Mouse (Mus musculus) G1E (cell line): ENCODE data around the gene Gm19345. TPM values are rescaled to one million over a fixed set of nuclear protein-coding genes. Genes with fewer than 3 reads are reported as not detected.

Source experiments
- ATAC-seq: 2 replicates; pipeline ENCODE4 v1.8.0; 2016; ENCODE audit warnings: mild to moderate bottlenecking; ENCODE audit not compliant: insufficient number of reproducible peaks, poor library complexity, low FRiP score, severe bottlenecking; ENCODE audit errors: extremely low read depth
- DNase-seq: peaks from one replicate; pipeline ENCODE4 v3.0.0; 2012; ENCODE audit warnings: low spot score
- H3K27me3 ChIP-seq: 2 replicates; pipeline ENCODE4 v1.6.1; 2012; ENCODE audit warnings: mild to moderate bottlenecking, low read length, inconsistent platforms; ENCODE audit not compliant: insufficient read depth
- H3K36me3 ChIP-seq: replicated peaks from 2 replicates; pipeline ENCODE3; 2012; ENCODE audit warnings: mild to moderate bottlenecking, inconsistent platforms
- H3K4me1 ChIP-seq: 2 replicates; pipeline ENCODE4 v1.6.1; 2012; ENCODE audit warnings: low read depth, low read length, inconsistent platforms, mixed read lengths; ENCODE audit not compliant: insufficient read depth
- H3K4me3 ChIP-seq: 2 replicates; pipeline ENCODE4 v1.5.1; 2012; ENCODE audit warnings: low read depth, mild to moderate bottlenecking, inconsistent platforms, low read length, moderate library complexity, mixed read lengths
- H3K9me3 ChIP-seq: replicated peaks from 2 replicates; pipeline ENCODE4 v1.6.1; 2012; ENCODE audit warnings: inconsistent platforms
- CTCF ChIP-seq: IDR thresholded peaks from 2 replicates; pipeline ENCODE4 v1.5.1; 2012; ENCODE audit warnings: low read depth, low read length, inconsistent platforms, mixed read lengths
- GATA1 ChIP-seq: IDR thresholded peaks from 2 replicates; pipeline ENCODE4 v1.6.1; 2012; ENCODE audit warnings: borderline replicate concordance, low read length, inconsistent platforms, mixed read lengths
- GATA2 ChIP-seq: IDR thresholded peaks from 2 replicates; pipeline ENCODE4 v1.6.1; 2012; ENCODE audit warnings: low read depth, low read length, inconsistent platforms, borderline replicate concordance
- POLR2AphosphoS5 ChIP-seq: IDR thresholded peaks from 2 replicates; pipeline ENCODE4 v1.6.1; 2012; ENCODE audit warnings: low read depth, low read length, inconsistent platforms; ENCODE audit not compliant: insufficient replicate concordance
- TAL1 ChIP-seq: conservative IDR thresholded peaks from 2 replicates; pipeline ENCODE4 v1.6.1; 2012; ENCODE audit warnings: low read depth, low read length, inconsistent platforms, mixed read lengths
- polyA plus RNA-seq: library from polyadenylated mRNA; stranded (reverse); fragments of >175 nt; gene quantifications from 2 replicates; pipeline ENCODE4 v1.2.3, GENCODE M21; 2012
- total RNA-seq, 2 experiments: library from RNA; stranded (forward) in 1 of 2; stranded (reverse) in 1 of 2; fragments of 200-1000 nt in 1 of 2; fragments of >200 nt in 1 of 2; fragmentation: Nextera tagmentation in 1 of 2; gene quantifications; 2 replicates each; pipeline ENCODE4 v1.2.3; 2014 to 2017

Gene Gm19345
- total and polyA plus RNA-seq, 3 experiments = not detected

GRCm38 (mm10) chr7:19820347-19821048 is 31.3 kb upstream of the Gm19345 start:
- H3K4me1 ChIP-seq = peaks cover 70% of the 10 kb centered on the region

GRCm38 (mm10) chr7:19821633-19822032 is 30.2 kb upstream of the Gm19345 start:
- DNase-seq (no peak), ATAC-seq (no peak)
- H3K4me1 ChIP-seq = peaks cover 61% of the 10 kb centered on the region
- H3K4me3 ChIP-seq = no peak overlapping the region
- no peak for TF ChIP-seq GATA2
- TF ChIP-seq GATA1 = no peak
- no peak for TF ChIP-seq CTCF
- no peak for TF ChIP-seq POLR2AphosphoS5
- no peak for TF ChIP-seq TAL1
- peaks cover 54% of the 10 kb centered on the region for H3K27me3 ChIP-seq
- H3K9me3 ChIP-seq = no peaks in the 10 kb centered on the region
- H3K36me3 ChIP-seq = no peaks in the 10 kb centered on the region

More at GRCm38 (mm10) chr7:19820347-19821048, 31.3 kb upstream of the Gm19345 start:
- H3K9me3 ChIP-seq = no peaks in the 10 kb centered on the region
- ATAC-seq = no peak
- H3K36me3 ChIP-seq = no peaks in the 10 kb centered on the region
- no peak for DNase-seq
- TF ChIP-seq TAL1 = no peak
- no peak for TF ChIP-seq CTCF
- no peak for TF ChIP-seq POLR2AphosphoS5
- no peak for TF ChIP-seq GATA2
- TF ChIP-seq GATA1 = no peak
- H3K4me3 ChIP-seq = no peak overlapping the region
- H3K27me3 ChIP-seq = peaks cover 48% of the 10 kb centered on the region

DNA sequence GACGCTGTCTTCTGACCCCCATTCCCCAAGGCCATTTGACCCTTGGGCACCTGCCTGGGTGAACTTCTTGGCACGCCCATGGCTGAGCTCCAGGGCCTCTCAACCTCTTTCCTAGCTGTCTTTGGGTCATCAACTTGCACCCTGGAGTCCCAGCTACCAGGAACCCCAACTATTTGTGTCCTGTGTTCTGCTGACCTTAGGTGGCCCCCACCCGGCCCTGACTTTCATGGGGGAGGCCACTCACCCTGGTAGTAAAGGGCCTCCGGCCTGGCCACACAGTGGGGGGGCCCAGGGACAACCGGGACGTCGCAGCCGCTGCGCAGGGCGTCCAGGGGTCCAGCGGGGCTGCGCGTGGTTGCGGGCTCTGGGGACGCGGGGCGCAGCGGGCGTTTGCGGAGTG is 29.6 kb upstream of the Gm19345 start:
- Histone ChIP-seq H3K9me3 (no peaks in the 10 kb centered on the region), H3K4me3 (peak overlapping the region; percentile 66), H3K4me1 (peaks cover 55% of the 10 kb centered on the region), H3K36me3 (no peaks in the 10 kb centered on the region), H3K27me3 (peaks cover 55% of the 10 kb centered on the region)
- ATAC-seq (no peak), DNase-seq (no peak)
- TF ChIP-seq POLR2AphosphoS5 = no peak
- TF ChIP-seq TAL1 = no peak
- TF ChIP-seq GATA2 = no peak
- TF ChIP-seq GATA1 = no peak
- TF ChIP-seq CTCF = no peak

GRCm38 (mm10) chr7:19822604-19823058 is 29.2 kb upstream of the Gm19345 start, which contains the start of gene Bcl3:
Gene Bcl3, minus strand, starts transcription at chr7:19822770.
- Histone ChIP-seq H3K36me3 (no peaks in the 10 kb centered on the region), H3K4me1 (peaks cover 51% of the 10 kb centered on the region), H3K4me3 (peak within 1 kb of the TSS; percentile 66), H3K27me3 (peaks cover 51% of the 10 kb centered on the region), H3K9me3 (no peaks in the 10 kb centered on the region)
- no peak for TF ChIP-seq GATA1
- ATAC-seq (no peak), DNase-seq (no peak)

- H3K27me3 ChIP-seq = peaks cover 47% of the 10 kb centered on the region
- TF ChIP-seq GATA1 (no peak), CTCF (no peak), POLR2AphosphoS5 (no peak), TAL1 (no peak), GATA2 (no peak)
- ATAC-seq = no peak
- DNase-seq = no peak
- H3K9me3 ChIP-seq = no peaks in the 10 kb centered on the region
- H3K4me3 ChIP-seq = peak overlapping the region; percentile 31; the same call in 1 of the 2 replicates
- H3K4me1 ChIP-seq = peaks cover 43% of the 10 kb centered on the region
- H3K36me3 ChIP-seq = no peaks in the 10 kb centered on the region
Observed at GRCm38 (mm10) chr7:19823256-19824181, 28.3 kb upstream of the Gm19345 start.

- Histone ChIP-seq H3K36me3 (no peaks in the 10 kb centered on the region), H3K4me3 (peak overlapping the region; percentile 31; the same call in 1 of the 2 replicates), H3K9me3 (no peaks in the 10 kb centered on the region), H3K4me1 (peaks cover 36% of the 10 kb centered on the region), H3K27me3 (peaks cover 48% of the 10 kb centered on the region)
- TF ChIP-seq GATA1 (no peak), CTCF (no peak), TAL1 (no peak), GATA2 (no peak), POLR2AphosphoS5 (no peak)
- peak; percentile 80 for DNase-seq
- ATAC-seq = peak; percentile 78
Observed at GRCm38 (mm10) chr7:19824182-19824973, 27.4 kb upstream of the Gm19345 start.
